Mouse (Mus musculus): ENCODE measurements around the gene Shisa4.
"Not testable (repeated sequence)": the region's sequence is repeated elsewhere in the genome, so short reads cannot be mapped to it uniquely, and the experiment has no call there.

Gene Shisa4

GRCm38 (mm10) chr1:135374868-135375581 is at the start of gene Shisa4:
Gene Shisa4 (minus strand): TSS chr1:135375237.
- DNase-seq (ENCODE audit: low spot score in 2 of 2), result peak; percentile 75 to 76

DNA sequence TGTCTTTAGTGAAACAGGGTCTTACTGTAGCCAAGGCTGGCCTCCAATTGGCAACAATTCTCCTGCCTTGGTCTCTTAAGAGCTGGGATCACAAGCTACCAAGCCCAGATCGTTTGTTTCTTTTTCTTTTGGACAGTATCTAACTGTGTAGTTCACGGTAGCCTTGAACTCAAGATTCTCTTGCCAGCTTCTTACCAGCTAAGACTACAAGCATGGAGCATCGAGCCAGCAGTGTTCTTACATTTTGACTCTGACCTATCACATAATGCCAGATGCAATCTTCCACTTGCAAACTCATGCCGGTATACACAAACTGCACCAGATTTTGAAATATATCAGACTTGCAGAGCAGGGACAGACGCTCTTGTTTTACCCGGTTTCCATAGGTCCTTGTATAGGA is 47.7 kb upstream of the Shisa4 start:
- no peak for DNase-seq (ENCODE audit: low spot score in 2 of 2)

DNA sequence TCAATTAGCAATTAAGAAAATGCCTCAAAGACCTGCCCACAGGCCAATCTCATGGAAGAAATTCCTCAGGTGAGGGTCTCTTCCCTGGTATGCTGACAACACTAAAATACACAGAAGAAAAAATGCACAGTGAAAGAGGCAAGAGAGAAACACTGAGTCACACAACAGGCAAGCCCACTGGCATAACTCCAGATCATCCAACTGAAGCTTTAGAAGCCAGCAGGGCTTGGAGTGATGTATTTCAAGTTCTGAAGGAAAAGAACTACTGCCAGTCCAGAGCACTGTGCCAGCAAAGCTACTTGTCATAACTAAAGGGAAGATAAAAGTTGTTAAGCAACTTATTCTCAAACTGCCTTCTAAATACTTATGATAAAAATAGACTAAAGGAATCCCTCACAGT is 39.0 kb upstream of the Shisa4 start:
- DNase-seq (ENCODE audit: low spot score in 2 of 2), result peak in 1 of 2 experiments; percentile 36

GRCm38 (mm10) chr1:135412130-135412529 is 37.1 kb upstream of the Shisa4 start:
- DNase-seq (ENCODE audit: low spot score in 2 of 2), result no peak

GRCm38 (mm10) chr1:135410967-135411366 is 35.9 kb upstream of the Shisa4 start:
- peak in 1 of 2 experiments; percentile 64 for DNase-seq (ENCODE audit: low spot score in 2 of 2)

DNA sequence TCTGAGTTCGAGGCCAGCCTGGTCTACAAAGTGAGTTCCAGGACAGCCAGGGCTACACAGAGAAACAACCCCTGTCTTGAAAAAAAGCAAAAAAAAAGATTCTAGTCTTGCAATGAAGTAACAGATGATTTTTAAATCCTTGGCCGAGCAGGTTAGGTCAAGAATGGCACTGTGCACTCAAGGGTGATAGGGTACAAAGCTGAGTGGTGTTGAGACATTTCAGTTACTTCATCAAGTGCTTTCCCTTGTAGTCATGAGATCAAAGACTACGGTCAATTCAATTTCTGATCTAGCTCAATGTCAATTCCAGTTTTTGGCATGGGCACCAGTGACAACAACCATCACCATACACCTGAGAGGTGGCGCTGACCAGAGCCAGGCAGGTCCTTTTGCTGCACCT is 33.9 kb upstream of the Shisa4 start:
- no peak for DNase-seq (ENCODE audit: low spot score in 2 of 2)

DNA sequence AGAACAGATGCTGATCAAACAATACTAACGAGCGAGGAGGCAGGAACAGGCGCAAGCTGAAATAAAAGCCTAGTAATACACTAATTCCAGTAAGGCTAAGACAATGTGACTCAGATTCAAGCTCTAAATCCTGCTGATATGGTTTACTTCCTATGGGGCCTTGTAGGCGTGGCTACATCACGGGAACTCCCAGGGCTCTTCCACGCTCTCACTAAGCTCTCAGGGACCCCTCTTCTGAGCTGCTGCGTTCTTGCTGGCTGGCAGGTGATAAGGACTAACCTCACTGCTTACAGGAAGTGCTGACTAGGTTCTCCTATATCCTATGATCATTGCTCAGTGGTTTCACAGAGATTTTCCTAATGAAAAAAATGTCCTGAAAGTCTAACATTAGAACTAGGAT is 30.3 kb upstream of the Shisa4 start:
- DNase-seq (ENCODE audit: low spot score in 2 of 2), result no peak

DNA sequence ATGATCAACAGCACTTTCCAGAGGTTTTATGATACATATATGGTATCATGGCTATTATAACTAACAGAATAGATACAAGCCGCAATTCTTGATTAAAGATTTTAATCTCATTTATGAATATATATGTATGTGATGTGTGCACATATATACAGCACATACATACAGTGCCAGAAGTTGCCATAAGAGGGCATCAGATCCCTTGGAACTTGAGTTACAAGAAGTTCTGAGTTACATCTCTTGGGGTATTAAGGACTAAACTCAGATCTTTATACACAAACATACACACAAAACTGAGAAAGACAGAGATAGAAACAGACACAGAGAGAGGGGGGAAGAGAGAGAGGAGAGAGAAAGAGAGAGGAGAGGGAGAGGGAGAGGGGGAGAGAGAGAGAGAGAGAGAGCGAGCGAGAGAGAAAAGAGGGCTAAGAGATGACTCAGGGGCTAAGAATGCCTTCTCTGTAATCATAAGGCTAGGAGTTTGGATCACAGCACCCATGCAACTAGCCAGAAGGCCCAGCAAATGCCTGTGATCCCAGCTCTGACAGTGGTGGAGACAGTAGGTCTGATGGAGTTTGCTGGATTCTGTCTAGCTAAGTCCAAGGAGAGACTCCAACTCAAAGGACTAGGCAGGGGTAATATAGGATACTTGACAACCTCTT is 26.5 kb upstream of the Shisa4 start:
- no peak for DNase-seq (ENCODE audit: low spot score in 2 of 2)

- no peak for DNase-seq (ENCODE audit: low spot score in 2 of 2)
Measured at GRCm38 (mm10) chr1:135399466-135399865, 24.4 kb upstream of the Shisa4 start.

- peak in 1 of 2 experiments; percentile 49 for DNase-seq (ENCODE audit: low spot score in 2 of 2)
Measured at GRCm38 (mm10) chr1:135385161-135385560, 10.1 kb upstream of the Shisa4 start.

GRCm38 (mm10) chr1:135384171-135384570 is 9.1 kb upstream of the Shisa4 start:
- DNase-seq (ENCODE audit: low spot score in 2 of 2), result no peak

DNA sequence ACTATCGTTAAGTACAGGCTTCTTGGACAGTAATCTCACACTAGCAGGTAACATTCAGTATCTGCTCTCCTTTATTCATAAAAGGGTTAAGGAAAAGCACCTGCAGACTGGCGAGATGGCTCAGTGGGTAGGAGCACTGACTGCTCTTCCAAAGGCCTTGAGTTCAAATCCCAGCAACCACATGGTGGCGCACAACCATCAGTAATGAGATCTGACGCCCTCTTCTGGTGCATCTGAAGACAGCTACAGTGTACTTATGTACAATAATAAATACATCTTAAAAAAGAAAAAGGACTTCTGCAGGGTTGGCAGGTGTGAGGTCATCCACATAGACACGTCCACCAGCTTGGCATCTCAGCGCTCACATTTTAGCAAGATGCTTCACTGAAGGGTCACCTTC is 6.5 kb upstream of the Shisa4 start:
- not testable (repeated sequence) for DNase-seq (ENCODE audit: low spot score in 2 of 2)

GRCm38 (mm10) chr1:135380071-135380991 is 5.3 kb upstream of the Shisa4 start:
- DNase-seq (ENCODE audit: low spot score in 2 of 2), result peak; percentile 72 to 82

- no peak for DNase-seq (ENCODE audit: low spot score in 2 of 2)
Measured at GRCm38 (mm10) chr1:135379048-135379447, 4.0 kb upstream of the Shisa4 start.

GRCm38 (mm10) chr1:135378576-135378975 is 3.5 kb upstream of the Shisa4 start:
- DNase-seq (ENCODE audit: low spot score in 2 of 2), result peak; percentile 71 to 78

DNA sequence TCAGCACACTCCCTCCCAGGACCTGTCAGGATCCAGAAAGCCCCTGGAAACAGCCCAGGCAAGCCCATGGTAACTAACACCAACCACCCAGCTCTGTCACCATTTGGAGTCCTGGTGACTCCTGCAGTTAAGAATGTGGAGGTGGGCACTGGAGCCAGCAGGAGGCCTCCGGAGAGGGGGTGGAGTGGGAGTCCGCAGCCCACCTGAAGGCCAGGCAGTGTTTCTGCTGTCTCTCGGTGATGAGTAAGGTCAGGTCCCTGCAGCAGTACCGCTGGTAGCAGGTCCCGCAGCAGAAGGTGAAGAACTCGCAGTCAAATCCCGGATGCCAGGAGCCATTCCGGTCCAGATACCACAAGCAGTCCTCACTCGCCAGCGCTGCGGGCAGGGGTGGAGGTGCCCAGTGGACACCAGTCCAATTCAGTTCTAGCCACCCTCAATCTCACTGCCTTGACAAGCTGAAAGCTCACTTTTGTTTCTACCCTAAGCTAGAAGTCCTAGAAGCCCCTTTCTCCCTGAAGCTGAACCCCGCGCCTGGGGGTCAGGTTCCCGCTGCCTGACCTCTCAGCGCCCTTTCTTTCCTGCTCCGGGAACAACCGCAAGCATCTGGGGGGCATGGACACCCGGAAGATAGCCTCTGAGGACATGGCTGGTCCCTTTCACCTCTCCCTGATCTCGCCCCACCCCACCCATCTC is 716 bp downstream of the Shisa4 start:
- DNase-seq (ENCODE audit: low spot score in 2 of 2), result peak in 1 of 2 experiments; percentile 44

DNA sequence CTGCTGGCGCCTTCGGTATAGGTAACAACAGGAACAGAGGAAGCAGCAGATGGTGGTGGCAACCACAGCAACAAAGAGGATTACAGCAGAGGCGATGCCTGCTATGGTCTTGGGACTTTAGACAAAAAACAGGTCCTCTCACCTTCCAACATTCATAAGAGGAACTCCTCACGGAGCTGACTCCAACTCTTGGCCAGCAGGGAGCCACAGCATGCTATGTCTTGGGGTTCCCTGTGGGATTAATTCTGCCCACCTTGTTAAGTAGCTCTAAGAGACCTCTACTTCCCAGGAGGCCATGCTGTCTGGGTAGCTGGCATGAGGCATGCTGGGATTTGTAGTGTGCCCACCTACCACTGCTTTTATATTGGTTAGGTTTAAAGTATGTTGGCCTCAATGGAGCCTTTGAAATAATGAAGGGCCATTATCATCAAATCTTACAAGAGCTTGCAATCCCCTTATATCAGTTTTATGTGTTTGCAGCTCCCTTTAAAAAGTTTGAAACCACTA is 1.8 kb downstream of the Shisa4 start:
- DNase-seq (ENCODE audit: low spot score in 2 of 2), result no peak

GRCm38 (mm10) chr1:135369415-135369814 is 5.6 kb downstream of the Shisa4 start:
- DNase-seq (ENCODE audit: low spot score in 2 of 2), result no peak

GRCm38 (mm10) chr1:135368982-135369381 is 6.1 kb downstream of the Shisa4 start:
- no peak for DNase-seq (ENCODE audit: low spot score in 2 of 2)

DNA sequence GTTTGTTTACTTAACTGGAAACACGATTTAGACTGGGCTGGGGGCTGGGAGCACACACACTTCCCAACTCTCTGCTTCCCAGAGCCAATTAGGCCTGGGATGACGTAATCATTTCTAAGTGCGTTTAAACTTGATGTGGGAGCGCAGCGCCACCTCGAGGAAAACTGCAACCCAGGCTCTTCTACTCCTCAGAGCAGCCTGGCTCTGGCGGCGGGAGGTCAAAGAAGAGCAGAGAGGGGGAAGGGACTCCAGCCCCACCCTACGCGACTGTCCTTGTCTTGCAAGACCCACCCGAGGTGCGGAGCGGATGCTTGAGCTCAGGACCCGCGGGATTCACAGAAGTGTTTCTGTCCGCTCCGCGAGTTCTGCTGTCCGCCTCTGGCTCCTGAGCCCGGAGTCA is 6.8 kb downstream of the Shisa4 start:
- peak; percentile 80 to 84 for DNase-seq (ENCODE audit: low spot score in 2 of 2)

DNA sequence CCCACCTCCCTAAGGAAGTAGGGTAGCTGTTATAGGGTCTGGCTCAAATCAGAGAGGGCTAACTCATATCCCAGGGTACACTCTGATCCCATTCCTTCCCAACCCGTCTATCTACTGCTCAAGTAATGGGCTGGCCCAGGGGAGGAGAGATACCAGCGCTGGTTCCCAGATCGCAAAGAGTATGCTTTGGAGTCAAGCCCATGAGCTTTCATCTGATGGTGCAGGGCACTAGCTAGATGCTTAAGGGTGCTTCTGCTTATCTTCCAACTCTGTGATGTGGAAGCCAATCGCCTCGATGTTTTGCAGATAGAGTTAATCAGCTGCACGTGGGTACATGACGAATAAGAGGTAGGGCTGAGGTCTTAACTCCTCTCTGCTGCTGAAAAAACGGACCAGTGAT is 7.4 kb downstream of the Shisa4 start:
- no peak for DNase-seq (ENCODE audit: low spot score in 2 of 2)

Data from right cerebral cortex, postnatal 36 days (tissue).